Mouse (Mus musculus): ENCODE measurements around the gene Oas2.

Gene Oas2

DNA sequence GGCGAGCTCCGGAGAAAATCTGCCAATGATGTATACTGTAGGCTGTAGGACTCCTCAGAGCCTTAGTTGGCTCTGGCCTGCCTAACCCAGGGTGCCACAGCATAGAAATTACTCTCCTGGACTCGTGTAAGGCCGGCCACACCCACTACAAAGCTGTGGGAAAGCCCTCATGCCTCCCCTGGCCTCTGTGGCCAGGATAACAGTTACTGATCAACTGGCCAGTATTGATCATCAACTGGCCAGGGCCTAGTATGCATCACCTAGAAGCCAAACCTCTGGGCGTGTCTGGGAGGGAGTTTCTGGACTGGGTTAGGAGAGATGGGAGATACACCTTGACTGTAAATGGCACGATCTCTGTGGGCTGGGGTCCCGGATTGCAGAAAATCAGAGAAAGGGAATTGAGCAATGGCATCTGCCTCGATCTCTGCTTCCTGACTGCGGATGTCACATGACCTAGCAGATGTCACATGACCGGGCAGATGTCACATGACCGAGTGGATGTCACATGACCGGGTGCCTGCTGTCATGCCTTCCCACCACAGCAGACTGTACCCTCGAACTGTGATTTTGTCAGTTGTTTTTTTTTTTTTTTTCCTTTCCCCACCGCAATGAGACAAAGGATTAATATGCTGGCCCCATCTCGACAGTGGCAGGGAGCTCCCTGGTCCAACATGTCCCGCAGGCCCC is 53.5 kb downstream of the Oas2 start:
- DNase-seq (ENCODE audit: low spot score): peak; percentile 48

DNA sequence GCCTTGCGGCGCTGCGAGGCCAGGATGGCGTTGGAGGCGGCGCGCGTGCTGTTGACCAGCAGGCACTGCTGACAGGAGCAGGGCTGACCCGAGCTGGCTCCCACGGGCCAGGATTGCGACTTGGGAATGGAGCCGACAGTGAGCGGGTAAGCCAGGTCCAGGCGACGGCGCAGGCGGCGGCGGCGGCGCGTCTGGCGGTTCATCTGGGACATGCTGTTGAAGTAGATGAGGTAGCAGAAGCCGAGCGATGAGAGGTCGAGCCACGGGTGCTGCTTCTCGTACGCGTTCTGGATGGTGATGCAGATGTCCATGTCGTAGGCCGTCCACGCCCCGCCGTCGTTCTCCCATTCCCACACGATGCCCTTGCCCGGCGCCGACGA is 55.0 kb downstream of the Oas2 start:
- DNase-seq (ENCODE audit: low spot score): peak; percentile 34

DNA sequence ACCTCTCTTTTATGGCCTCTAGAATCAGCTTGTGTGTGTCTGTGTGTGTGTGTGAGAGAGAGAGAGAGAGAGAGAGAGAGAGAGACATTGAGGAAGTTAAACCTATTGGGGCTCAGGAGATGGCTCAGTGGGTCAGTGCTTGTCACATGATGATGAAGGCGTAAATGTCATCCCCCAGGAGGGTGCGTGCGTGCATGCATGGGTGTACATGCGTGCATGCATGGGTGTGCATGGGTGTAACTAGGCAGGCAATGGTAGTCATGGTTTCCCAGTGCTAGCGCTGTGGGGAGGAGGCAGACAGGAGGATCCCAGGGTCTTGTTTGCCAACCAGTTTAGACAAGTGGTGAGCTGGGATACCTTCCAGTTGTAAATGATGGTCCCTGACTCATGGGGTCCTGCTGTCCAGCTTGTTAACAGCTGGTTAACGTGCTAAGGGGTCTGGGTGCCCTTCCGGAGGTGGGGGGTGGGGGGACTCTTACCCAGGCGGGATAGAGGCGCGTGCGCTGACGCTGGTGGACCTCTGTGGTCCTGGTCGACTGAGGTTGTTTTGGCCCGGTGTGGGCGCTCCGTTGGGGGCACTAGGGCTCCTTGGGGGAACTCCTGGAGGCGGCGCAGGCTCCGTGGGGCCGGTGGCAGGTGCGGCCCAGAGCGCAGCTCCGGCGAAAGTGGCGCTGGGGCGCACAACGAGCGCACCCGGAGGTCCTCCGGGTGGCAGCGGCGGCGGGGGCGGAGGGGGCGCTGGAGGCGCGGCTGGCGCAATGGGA is 55.5 kb downstream of the Oas2 start:
- DNase-seq (ENCODE audit: low spot score): no peak

DNA sequence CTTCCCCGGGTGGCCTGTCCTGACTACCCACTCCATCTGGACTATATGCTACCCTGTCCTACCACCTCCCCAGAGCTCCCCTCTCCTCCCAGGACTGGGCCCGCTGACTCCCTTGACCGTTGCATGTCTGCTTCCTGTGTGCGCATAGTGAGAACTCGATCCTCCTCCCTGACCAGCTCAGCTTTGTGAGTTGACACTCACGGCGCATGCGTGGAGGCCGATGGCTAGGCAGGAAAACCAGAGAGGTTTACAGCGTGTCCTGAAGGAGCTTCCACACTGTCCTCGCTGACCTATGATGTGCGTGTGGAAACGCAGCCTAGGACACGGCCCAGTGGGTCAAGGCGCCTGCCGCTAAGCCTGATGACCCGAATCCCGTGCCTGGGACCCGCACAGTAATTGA is 57.6 kb downstream of the Oas2 start:
- peak; percentile 39 for DNase-seq (ENCODE audit: low spot score)

DNA sequence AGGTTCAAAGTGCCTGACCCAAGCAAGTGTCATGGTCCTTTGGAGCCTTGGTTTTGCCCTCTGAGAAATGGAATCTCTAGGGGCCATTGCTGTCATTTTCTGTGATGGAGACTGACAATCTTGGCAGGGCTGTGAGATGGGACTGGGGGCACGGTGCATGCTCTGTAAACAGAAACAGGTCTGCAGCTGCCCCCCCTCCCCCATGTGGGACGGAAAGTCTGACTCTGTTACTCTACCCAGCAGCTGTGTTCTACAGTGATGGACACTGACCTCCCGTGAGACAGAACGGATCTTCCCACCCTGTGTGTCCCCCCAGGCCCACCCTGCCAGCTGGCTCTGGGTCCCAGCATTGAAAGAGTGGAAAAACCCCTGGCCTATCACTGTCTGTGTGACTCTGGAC is 59.2 kb downstream of the Oas2 start:
- no peak for DNase-seq (ENCODE audit: low spot score)

DNA sequence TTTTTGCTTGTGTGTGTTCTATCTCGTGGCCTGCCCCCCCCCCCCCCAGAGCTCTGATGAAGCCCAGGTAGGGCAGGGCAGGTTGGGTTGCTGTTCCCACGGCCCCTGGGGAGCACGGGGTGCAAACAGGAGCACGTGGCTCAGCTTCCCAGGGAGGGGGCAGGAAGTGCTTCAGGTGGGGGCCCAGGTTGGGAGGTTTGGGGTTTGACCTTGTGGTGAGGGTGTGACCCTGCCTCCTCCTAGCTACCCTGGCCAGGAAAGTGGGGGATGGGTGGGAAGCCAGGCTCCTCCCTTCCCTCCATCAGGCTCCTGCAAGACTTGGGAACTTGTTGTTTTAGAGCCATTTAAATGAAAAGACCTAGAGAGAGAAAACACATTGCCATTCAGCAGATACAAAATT is 61.2 kb downstream of the Oas2 start:
- DNase-seq (ENCODE audit: low spot score): no peak

DNA sequence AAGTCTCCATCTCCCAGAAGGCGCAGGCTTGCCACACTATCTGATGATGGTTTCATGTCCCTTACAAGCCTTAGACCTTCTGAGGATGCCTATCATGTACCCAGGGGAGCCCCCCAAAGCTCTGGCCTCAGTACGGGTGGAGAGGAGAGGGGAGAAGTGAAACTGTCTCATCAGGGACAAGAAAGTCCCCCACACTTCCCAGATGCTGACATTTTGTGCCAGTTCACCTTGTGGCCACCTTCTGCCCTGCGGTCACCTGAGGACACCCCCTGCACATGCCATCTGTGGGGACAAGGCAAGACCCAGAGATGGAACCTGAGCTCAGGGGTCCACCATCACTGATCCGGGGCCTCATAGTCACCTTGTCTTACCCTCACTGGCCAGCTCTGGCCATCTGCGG is 61.8 kb downstream of the Oas2 start:
- DNase-seq (ENCODE audit: low spot score): no peak

DNA sequence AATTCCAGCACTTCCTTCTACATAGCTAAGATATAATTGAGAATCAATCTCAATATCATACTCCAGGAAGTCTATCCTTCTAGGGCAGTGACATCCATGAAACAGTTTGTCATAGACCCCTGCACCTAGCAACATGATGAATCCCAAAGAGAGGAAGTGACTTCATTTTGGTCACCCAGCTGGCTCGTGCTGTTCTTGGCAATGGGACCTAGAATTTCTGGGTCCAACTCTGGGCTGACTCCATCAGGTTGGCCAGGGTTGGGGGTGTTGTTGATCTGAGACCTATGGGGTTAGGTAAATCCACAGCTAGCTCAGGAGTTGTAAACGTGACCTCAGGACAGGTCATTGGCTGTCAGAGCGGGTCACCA is 62.2 kb downstream of the Oas2 start:
- no peak for DNase-seq (ENCODE audit: low spot score)

DNA sequence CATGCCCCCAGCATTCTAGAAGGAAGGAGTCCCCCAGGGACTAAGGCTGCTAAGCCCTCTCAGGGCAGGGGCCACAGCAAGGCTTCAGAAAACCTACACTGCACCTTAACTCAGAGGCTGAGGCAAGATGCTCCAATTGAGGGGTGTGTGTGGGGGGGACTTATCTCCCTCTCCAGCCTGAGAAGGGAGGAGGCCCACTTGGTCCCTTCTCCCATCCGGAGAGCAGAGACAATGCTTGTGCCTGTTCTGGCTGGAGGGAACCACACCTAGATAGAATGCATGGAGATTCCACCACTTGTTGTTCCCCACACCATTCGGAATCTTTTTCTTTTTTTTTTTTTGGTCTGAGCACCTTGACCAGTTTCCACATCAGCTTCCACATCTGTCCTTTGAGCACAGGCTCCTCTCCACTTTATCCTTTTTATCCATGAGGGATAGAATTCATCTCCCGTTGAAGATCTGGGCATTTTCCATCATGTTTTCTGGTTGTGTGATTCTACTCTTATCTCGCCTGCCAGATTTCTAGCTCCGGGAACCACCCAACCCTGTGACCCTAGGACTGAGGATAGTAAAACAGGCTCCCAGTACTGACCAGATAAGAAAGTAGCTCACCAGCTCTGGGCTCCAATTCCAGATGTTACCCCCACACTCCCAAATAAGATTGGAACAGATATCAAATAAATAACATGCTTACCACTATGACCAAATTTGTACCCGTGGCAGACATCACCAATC is 62.7 kb downstream of the Oas2 start:
- DNase-seq (ENCODE audit: low spot score): no peak

DNA sequence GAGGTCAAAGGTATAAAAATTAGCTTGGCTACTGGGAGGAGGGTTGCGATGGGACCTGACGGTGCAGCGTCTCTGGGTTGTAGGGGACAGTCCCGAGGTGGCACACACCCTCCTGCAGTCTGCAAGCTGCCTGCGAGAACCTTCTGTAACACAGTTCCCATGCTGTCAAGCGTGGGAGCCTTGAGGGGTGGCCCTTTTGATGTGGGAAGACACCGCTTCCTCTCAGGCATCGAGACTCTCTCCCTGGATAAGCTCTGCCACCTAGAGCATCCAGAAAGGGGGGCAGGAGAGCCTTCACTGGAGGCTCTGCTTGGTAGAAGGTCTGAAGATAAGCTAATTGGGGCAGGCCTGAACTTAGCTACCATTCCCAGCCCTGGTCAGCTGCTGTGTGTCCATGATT is 64.0 kb downstream of the Oas2 start:
- DNase-seq (ENCODE audit: low spot score): no peak

DNA sequence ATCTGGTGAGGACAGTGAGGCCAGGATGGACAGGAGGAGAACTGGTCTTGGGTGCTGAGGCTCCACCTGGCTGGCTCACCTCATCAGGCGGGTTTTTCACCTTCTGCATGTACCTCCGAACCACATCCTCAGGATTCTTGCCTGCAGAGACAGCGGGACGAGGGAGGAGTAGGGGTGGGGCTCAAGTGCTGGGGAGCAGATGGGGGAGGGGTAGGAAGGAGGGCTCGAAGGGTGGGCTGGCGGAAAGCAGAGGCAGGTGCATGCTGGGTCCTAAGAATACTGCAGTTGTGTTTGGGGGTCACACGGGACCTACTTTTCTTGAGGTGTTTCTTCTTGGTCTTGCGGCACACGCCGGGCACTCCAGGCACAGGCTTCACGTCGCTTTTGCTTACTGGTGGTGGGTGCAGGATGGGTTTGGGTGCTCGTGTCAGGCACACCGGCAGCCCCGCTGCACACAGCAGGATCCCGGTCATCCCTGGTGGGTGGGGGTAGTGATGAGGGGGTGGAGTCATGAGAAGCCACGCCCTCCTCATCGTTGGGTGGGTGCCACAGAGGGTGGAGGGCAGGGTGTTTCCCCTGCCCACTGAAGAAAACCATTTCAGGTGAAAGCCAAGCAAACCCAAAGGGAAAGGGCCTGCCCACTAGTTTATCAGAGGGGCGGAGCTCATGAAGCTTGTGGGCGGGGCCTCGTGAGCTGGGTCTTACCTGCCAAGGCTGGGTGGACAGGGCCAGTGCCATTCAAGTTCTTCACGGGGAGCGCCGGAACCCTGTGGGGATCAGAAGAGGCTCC is 66.5 kb downstream of the Oas2 start:
- DNase-seq (ENCODE audit: low spot score): no peak

DNA sequence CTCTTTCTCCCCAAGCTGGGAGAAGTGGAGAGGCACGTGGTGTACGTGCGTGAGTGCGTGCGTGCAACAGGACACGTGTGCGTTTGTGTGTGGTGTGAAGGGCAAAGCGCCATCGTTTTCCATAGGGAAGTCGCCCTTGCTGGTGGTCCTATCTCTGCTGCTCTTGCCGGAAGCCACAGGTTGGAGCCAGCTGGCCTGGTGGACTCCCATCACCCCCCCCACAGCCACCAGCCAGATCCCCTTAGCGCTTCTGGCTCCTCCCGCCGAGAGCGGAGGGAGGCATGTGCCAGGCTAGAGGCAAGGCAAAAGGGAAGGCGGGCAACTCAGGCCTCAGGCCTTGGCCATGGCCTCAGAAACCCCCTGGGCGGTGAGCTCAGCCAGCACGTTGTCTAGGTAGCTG is 68.7 kb downstream of the Oas2 start:
- no peak for DNase-seq (ENCODE audit: low spot score)

Data from embryo, embryonic 10 days (tissue).